In the genomic region with DNA sequence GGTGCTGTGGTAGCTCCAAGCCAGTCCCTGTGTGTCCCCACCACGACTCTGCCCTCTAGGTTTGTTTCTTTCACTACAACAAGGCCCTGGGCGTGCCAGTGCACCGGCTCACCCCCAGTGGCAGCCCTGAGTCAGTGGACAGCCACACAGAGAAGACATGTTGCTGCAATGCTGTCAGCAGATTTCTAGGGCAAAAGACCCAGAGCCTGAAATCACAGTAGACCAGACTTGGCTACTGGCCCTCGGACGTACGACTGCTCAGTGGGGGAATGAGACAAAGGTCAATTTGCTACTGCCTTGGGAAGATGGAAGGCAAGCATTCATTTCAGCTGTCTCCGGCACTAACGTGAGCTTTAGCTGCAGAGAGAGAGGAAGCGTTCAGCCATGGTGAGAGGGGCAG, we compare ENCODE assay signal across 23 mouse cellular contexts. TPM values are rescaled to one million over a fixed set of nuclear protein-coding genes. Genes with fewer than 3 reads are reported as not detected.
DNase-seq lines count a peak whose midpoint lies in the region; ATAC-seq lines count a peak whose summit lies in the region.
"Had no signal": no experiment of that assay in that cellular context is flagged by ENCODE, and none has a peak within 500 bp of the region (broad histone marks: within the 10 kb centered on the region; RNA-seq: fewer than 3 reads in every experiment).

No protein-coding gene starts in this region.

- no peaks in the 10 kb centered on the region for H3K27me3 ChIP-seq in hindbrain, embryonic 13.5 days
- H3K27me3 ChIP-seq in hindbrain, embryonic 14.5 days (ENCODE audit: control insufficient read depth, insufficient read depth, low read length), result no peaks in the 10 kb centered on the region
- H3K27me3 ChIP-seq in kidney, embryonic 15.5 days, result no peaks in the 10 kb centered on the region
- H3K27me3 ChIP-seq: embryonic facial prominence, embryonic 12.5 days; forebrain, embryonic 13.5 days; lung, embryonic 15.5 days; Patski had no signal

- H3K27ac ChIP-seq in hindbrain, embryonic 13.5 days, result no peak overlapping the region
- no peak overlapping the region for H3K27ac ChIP-seq in hindbrain, embryonic 14.5 days
- H3K27ac ChIP-seq in kidney, embryonic 15.5 days, result no peak overlapping the region
- H3K27ac ChIP-seq: embryonic facial prominence, embryonic 12.5 days; forebrain, embryonic 13.5 days; heart, adult 2 months; liver, embryonic 12.5 days; lung, embryonic 15.5 days; macrophage; midbrain, embryonic 10.5 days had no signal

- no peak overlapping the region for H3K4me3 ChIP-seq in hindbrain, embryonic 13.5 days
- no peak overlapping the region for H3K4me3 ChIP-seq in hindbrain, embryonic 14.5 days (replicated peaks; ENCODE audit: low read length)
- no peak overlapping the region for H3K4me3 ChIP-seq in kidney, embryonic 15.5 days (replicated peaks)
- H3K4me3 ChIP-seq: embryonic facial prominence, embryonic 12.5 days; erythroblast, embryonic 14.5 days; forebrain, embryonic 13.5 days; heart, adult 2 months; liver, embryonic 12.5 days; lung, embryonic 15.5 days; midbrain, embryonic 10.5 days had no signal

- H3K4me2 ChIP-seq in hindbrain, embryonic 13.5 days, result no peak overlapping the region
- no peak overlapping the region for H3K4me2 ChIP-seq in hindbrain, embryonic 14.5 days (replicated peaks)
- no peak overlapping the region for H3K4me2 ChIP-seq in kidney, embryonic 15.5 days
- H3K4me2 ChIP-seq: embryonic facial prominence, embryonic 12.5 days; forebrain, embryonic 13.5 days; liver, embryonic 12.5 days; lung, embryonic 15.5 days had no signal

- no peaks in the 10 kb centered on the region for H3K9me3 ChIP-seq in hindbrain, embryonic 13.5 days
- no peaks in the 10 kb centered on the region for H3K9me3 ChIP-seq in hindbrain, embryonic 14.5 days (ENCODE audit: control insufficient read depth, low read length)
- H3K9me3 ChIP-seq in kidney, embryonic 15.5 days (replicated peaks), result no peaks in the 10 kb centered on the region
- H3K9me3 ChIP-seq: embryonic facial prominence, embryonic 12.5 days; forebrain, embryonic 13.5 days; liver, embryonic 12.5 days; lung, embryonic 15.5 days; midbrain, embryonic 10.5 days had no signal

- no peaks in the 10 kb centered on the region for H3K36me3 ChIP-seq in hindbrain, embryonic 13.5 days
- H3K36me3 ChIP-seq in hindbrain, embryonic 14.5 days (replicated peaks; ENCODE audit: control insufficient read depth, insufficient read depth), result no peaks in the 10 kb centered on the region
- H3K36me3 ChIP-seq in kidney, embryonic 15.5 days, result no peaks in the 10 kb centered on the region
- H3K36me3 ChIP-seq: embryonic facial prominence, embryonic 12.5 days; liver, embryonic 12.5 days; lung, embryonic 15.5 days; midbrain, embryonic 10.5 days had no signal

- no peak for ATAC-seq in hindbrain, embryonic 13.5 days (ENCODE audit: low FRiP score)
- ATAC-seq in hindbrain, embryonic 14.5 days (ENCODE audit: low FRiP score), result no peak
- ATAC-seq in kidney, embryonic 15.5 days (replicated peaks; ENCODE audit: low FRiP score), result 0 out of 2 replicates have a peak, but pooled peaks have one; percentile 16
- ATAC-seq: forebrain, embryonic 13.5 days; liver, embryonic 12.5 days; Patski had no signal

- 57% methylated on average over 9 of the region's 9 CpGs for WGBS in hindbrain, embryonic 13.5 days
- 48% methylated on average over 9 of the region's 9 CpGs for WGBS in hindbrain, embryonic 14.5 days
- 36% methylated on average over 9 of the region's 9 CpGs for WGBS in kidney, embryonic 15.5 days

- DNase-seq in hindbrain, embryonic 14.5 days (ENCODE audit: low spot score), result no peak
- DNase-seq in lung, postnatal 10 days, result peak; percentile 31
- DNase-seq in lung, adult 18-20 months, result no peak
- DNase-seq in yolk sac, embryonic 10.5 days (ENCODE audit: low spot score), result peak; percentile 70
- no peak for DNase-seq in testis, postnatal 14 days (ENCODE audit: low spot score)
- DNase-seq in layer of hippocampus, postnatal 14 days (ENCODE audit: low spot score in 2 of 2), result no peak
- DNase-seq: cerebellum, adult 9-11 months; gastrocnemius, postnatal 25 days; heart, adult 2 months; heart, postnatal 4 days; left cerebral cortex, postnatal 4 days; retina, postnatal 1 day; thymus, postnatal 25 days had no signal

- peaks cover 24% of the 10 kb centered on the region for H3K4me1 ChIP-seq in hindbrain, embryonic 13.5 days (replicated peaks)
- peaks cover 9% of the 10 kb centered on the region; the same call in 1 of the 2 replicates for H3K4me1 ChIP-seq in hindbrain, embryonic 14.5 days (replicated peaks; ENCODE audit: control insufficient read depth, insufficient read depth, low read length)
- H3K4me1 ChIP-seq in kidney, embryonic 15.5 days, result peaks cover 11% of the 10 kb centered on the region; the same call in 1 of the 2 replicates
- H3K4me1 ChIP-seq: embryonic facial prominence, embryonic 12.5 days; liver, embryonic 12.5 days; lung, embryonic 15.5 days had no signal

- H3K9ac ChIP-seq in hindbrain, embryonic 13.5 days, result 0 out of 2 replicates have a peak overlapping the region, but pooled peaks have one; percentile 39
- no peak overlapping the region for H3K9ac ChIP-seq in hindbrain, embryonic 14.5 days
- no peak overlapping the region for H3K9ac ChIP-seq in kidney, embryonic 15.5 days
- H3K9ac ChIP-seq: embryonic facial prominence, embryonic 12.5 days; forebrain, embryonic 13.5 days; liver, embryonic 12.5 days; lung, embryonic 15.5 days had no signal

RNA-seq across cellular contexts. Expression of gene Afap1, which starts 10.7 kb away (rescaled TPM):
- polyA plus RNA-seq in hindbrain, embryonic 13.5 days (2015; fragmentation: Nextera tagmentation; extraction: Ambion mirVana), result 82.8 and 86.5 TPM in 2 replicates
- 70.8 and 72.3 TPM in 2 replicates for polyA plus RNA-seq in hindbrain, embryonic 14.5 days (2014; fragmentation: Nextera tagmentation; extraction: Ambion mirVana)
- polyA plus RNA-seq in kidney, embryonic 15.5 days (2015; fragmentation: Nextera tagmentation; extraction: Ambion mirVana), result 24.7 and 25.4 TPM in 2 replicates
- total RNA-seq in layer of hippocampus, postnatal 14 days (2021), result 10 to 100 TPM; 62.7 to 67.5 TPM

Comparison
In these comparisons a context has a peak if more than half of its experiments do, and no peak if none do; other contexts are left out.
1. DNase-seq: peak in lung, postnatal 10 days (single experiment) and yolk sac, embryonic 10.5 days (single experiment); none in hindbrain, embryonic 14.5 days (single experiment), lung, adult 18-20 months (0 of 2), testis, postnatal 14 days (single experiment) and layer of hippocampus, postnatal 14 days (0 of 2).